Mouse (Mus musculus): ENCODE results near the gene Ndst4.

DNA sequence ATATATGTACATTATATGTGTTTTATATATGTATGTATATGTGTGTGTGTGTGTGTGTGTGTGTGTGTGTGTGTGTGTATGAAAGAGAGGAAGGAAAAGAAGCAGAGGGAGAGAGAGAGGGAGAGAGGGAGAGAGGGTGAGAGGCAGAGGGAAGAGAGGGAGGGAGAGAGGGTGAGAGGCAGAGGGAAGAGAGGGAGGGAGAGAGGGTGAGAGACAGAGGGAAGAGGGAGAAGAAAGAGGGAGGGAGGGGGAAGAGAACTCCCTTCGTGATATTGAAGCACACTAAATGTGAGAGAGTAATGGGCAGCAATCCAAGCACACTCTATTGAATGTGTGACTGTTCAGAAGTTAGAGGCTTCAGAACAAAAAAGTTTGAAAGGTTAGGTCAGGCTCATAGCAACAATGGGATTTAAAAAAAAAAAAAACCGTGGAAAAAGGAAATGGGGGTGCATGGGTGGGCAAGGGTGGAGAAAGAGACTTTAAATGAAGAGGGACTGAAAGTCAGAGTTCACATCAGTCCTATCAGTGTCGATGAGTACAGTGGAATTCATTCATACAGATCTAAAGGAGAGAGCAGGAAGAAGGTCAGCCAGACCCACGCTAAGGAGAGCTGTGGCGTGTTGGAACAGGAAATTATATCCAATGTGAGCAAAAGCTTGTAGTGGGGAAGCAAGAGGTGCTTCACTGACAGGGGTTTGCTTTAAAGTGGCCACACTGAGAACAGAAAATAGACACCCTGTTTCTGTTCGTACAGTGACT is 63.2 kb downstream of the Ndst4 start:
- TF ChIP-seq CTCF (IDR thresholded peaks at IDR 0.05; ENCODE audit: extremely low read depth, insufficient read length, insufficient replicate concordance, low read depth, low read length) = no peak
- TF ChIP-seq POLR2A (IDR thresholded peaks at IDR 0.05; ENCODE audit: low read depth, low read length) = no peak
